Mouse (Mus musculus): ENCODE measurements around the gene Rasa2.
"Not testable (repeated sequence)": the region's sequence is repeated elsewhere in the genome, so short reads cannot be mapped to it uniquely, and the experiment has no call there.

Rasa2 gene

DNA sequence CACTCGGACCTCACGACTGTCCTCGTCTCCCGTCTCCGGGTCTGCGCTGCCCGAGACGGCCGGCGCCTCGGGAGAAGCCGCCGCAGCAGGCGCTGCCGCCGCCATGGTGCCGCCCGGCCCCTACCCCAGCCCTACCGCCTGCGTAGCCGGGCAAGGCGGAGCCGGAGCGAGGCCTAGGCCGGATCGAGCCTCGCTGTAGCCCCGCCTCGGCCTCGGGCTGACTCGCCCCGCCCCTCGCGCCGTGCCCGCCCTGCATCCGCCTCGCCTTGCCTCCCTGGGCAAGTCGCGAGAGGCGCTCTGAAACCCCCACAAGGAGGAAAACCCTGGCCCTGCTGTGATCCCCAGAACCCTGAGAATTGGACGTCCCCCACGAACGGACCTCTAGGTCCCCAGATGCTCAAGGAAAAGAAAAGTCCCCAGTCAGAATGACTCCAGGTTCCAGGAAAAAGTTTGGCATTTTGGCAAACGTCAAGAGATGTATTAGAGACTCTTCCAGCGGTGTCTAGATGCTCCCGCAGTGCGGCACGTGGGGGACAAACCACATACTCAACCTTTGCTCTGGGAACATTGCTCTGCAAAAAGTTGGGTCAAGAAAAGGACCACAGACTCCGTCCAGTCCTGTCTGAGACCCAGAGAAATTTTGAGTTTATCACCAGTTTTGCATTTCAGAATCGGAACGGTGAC lies at the start of gene Rasa2:
TSS of gene Rasa2 (minus strand) at position 229 of the 684 bp plus-strand sequence.
- peak; percentile 84 for DNase-seq (ENCODE audit: low read depth, low spot score)

DNA sequence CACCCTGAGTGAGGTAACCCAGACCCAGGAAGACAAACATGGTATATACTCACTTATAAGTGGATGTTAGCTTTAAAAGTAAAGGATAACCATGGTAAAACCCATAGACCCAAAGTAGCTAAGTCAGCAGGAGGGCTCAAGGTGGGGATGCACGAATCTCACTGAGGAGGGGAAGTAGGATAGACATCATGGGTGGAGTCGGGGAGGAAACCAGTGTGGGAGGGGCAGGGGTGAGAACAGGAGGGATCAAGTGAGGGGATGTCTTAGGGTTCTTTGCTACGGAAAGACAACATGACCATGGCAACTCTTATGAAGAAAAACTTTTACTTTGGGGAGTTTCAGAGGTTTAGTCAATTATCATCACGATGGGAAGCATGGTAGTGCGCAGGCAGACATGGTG lies 47.2 kb upstream of the Rasa2 start:
- DNase-seq (ENCODE audit: low read depth, low spot score), result no peak

GRCm38 (mm10) chr9:96677711-96678110 lies 46.3 kb upstream of the Rasa2 start:
- DNase-seq (ENCODE audit: low read depth, low spot score), result not testable (repeated sequence)

DNA sequence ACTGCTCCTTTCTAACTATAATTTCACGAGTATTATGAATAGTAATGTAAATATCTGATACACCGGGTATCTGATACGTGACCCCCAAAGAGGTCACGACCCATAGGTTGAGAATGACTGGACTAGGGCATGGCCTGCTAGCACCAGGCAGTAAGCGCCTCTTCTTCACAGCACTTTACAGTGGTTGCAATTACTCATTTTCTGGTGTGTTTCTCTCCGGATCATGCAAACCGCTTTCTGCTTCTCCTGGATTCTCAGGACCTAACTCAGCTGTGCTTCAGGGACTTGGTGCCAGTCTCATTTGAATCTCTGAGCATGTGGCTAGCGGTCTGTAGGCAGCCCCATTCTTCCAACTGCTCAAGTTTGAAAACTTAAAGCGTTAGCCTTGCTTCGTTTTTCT lies 45.3 kb upstream of the Rasa2 start:
- DNase-seq (ENCODE audit: low read depth, low spot score), result no peak

GRCm38 (mm10) chr9:96675763-96676640 lies 44.6 kb upstream of the Rasa2 start:
- DNase-seq (ENCODE audit: low read depth, low spot score), result peak; percentile 46

- DNase-seq (ENCODE audit: low read depth, low spot score), result peak; percentile 73
These were observed 43.8 kb upstream of the Rasa2 start for GRCm38 (mm10) chr9:96675071-96675762.

GRCm38 (mm10) chr9:96674301-96674700 lies 42.9 kb upstream of the Rasa2 start:
- no peak for DNase-seq (ENCODE audit: low read depth, low spot score)

- no peak for DNase-seq (ENCODE audit: low read depth, low spot score)
These were observed 41.0 kb upstream of the Rasa2 start for GRCm38 (mm10) chr9:96672466-96672865.

DNA sequence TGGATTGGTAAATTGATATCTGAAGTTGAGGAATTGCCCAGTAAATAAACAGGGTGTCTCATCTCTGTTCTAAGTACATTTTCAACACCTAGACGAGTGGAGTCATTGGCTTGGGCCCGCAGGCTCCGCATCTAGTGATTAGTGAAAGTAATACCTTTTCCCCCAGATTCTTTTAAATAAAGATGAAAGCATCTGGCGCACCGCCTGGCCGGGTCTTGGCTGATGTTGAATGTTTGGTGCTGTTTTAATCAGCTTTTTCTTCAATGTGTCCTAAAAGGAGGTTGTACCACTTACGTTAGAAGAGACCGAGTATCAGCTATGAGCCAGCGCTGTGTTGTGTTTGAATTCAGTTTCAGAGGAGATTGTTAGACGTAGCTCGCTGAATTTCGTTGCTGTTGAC lies 39.8 kb upstream of the Rasa2 start:
- DNase-seq (ENCODE audit: low read depth, low spot score), result no peak

- peak; percentile 98 for DNase-seq (ENCODE audit: low read depth, low spot score)
These were observed 38.5 kb upstream of the Rasa2 start for GRCm38 (mm10) chr9:96669877-96670276.

DNA sequence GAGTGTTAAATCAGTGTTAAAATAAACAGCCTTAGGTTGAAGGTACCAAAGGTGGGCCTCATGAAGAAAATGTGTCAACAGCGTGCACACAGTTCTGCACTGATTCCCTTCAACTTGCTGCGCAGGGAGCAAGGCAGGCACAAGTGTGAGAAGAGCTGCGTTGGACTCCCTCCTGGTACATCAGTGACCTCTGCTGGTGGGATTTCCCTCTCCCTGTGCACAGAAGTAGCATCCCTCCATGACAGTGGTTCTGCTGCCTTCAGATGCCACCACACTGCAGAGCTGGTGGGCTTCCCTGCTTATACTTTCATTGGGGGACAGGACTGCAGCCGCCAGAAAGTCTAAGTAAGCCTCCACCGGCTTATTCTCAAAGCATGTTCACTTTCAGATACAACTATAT lies 37.2 kb upstream of the Rasa2 start:
- DNase-seq (ENCODE audit: low read depth, low spot score), result peak; percentile 72

- no peak for DNase-seq (ENCODE audit: low read depth, low spot score)
These were observed 29.3 kb upstream of the Rasa2 start for GRCm38 (mm10) chr9:96660510-96661244.

DNA sequence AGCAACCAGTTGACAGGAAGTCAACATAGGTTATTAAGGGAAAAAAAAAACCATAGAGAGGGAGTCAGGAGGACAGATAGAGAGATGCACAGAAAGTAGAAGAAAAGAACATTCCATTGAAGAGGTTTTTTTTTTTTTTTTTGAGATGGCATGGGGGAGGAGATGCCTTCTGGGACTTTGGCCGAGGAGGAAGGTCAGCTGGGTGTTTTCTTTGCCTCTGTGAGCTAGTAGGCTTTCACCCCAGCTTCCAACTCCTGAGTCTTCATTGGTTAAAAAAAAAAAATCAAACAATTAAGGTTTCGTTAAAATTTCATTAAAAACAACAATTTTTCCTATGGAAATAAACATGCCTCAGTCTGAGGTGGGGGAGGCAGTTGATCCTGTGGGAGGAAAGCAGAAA lies 28.4 kb upstream of the Rasa2 start:
- no peak for DNase-seq (ENCODE audit: low read depth, low spot score)

DNA sequence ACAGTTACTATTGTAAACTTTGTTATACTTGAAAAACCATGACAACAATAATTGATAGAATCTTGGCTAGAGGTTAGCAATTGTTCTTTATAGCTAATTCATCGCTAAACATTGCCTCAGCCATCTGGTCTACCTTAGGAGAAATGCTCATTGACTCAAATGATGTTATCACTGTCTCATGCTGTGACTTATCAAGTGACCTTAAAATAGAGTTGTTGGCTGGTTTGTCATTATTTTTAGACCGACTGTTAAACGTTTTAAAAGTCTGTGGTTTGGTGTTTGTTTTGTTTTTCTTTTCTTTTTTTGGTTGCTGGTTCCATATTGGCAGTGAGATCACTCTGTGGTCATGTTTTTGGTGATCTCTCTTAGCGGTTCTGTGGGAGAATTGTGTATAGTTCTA lies 22.1 kb upstream of the Rasa2 start:
- no peak for DNase-seq (ENCODE audit: low read depth, low spot score)

DNA sequence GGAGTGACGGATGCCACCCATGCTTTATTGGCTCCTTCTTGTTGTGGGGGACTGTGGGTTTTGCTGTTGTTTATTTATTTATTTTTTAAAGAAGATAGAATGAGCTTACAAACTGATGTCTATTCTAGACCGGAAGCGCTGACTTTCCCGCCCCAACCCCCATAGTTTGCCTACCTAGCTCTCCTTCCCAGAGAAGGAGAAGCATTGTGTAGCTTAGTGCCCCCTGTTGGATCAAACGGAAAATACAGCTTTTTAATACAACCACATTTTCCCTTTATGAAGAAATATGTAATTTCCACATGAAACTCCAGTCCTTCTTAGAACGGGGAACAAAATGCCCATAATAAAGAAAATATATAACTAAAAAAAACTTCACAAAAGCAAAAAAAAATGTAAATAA lies 21.3 kb upstream of the Rasa2 start:
- DNase-seq (ENCODE audit: low read depth, low spot score), result peak; percentile 27

- no peak for DNase-seq (ENCODE audit: low read depth, low spot score)
These were observed 19.4 kb upstream of the Rasa2 start for GRCm38 (mm10) chr9:96650807-96651206.

DNA sequence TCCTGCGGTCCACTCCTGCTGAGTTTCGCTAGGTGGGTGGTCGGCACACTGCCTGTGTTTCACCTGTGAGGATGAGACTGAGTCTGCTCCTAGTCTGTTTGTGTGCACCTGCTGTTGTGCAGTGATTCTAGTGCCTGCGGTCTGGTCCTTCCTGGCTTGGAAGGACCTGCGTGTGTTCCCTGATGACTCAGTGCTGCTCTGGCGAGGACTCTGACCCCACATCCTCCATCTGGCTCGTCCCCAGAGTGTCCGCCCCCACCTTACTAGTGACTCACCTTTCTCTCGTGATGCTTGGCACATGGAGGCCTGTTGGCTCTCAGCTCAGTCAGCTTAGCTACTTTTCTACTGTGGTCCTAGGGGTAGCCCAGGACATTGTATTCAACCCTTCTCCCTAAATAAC lies 18.5 kb upstream of the Rasa2 start:
- no peak for DNase-seq (ENCODE audit: low read depth, low spot score)

GRCm38 (mm10) chr9:96649362-96649761 lies 17.9 kb upstream of the Rasa2 start:
- DNase-seq (ENCODE audit: low read depth, low spot score), result no peak

- DNase-seq (ENCODE audit: low read depth, low spot score), result no peak
These were observed 15.4 kb upstream of the Rasa2 start for GRCm38 (mm10) chr9:96646668-96647295.

DNA sequence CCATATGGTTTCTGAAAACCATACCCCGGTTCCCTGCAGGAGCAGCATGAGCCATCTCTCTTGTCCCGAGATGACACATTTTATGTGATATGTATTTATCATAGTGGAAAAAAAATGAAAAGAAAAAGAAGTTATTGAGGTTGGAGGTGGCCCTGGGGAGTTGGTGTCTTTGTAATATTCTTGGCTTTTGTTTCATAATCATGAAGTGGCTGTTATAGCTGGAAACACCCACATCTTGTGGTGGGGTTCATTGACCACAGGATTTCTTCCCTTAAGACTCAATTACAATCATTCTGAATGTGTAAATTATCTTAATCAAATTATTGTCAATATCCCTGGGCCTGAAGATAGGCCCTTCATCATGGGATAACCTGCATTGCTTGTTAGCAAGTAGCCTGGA lies 13.4 kb upstream of the Rasa2 start:
- DNase-seq (ENCODE audit: low read depth, low spot score), result no peak

DNA sequence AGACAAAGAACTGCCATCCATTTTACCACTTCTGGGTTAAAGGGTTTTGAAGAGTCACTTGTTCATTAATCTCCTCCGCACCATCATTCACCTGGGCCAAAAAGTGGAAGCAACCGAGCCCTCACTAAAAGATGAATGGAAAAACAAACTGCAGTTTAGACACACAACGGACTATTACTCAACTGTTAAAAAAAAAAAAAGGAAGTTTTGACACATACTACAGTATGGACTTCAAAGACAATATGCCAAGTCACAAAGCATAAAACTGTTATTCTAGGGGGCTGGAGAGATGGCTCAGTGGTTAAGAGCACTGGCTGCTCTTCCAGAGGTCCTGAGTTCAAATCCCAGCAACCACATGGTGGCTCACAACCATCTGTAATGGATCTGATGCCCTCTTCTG lies 12.6 kb upstream of the Rasa2 start:
- not testable (repeated sequence) for DNase-seq (ENCODE audit: low read depth, low spot score)
